Mouse (Mus musculus) midbrain, embryonic 16.5 days (tissue): ENCODE measurements around the gene Phf7. TPM values are rescaled to one million over a fixed set of nuclear protein-coding genes. Genes with fewer than 3 reads are reported as not detected.

Experiments used
- ATAC-seq: fragments of 200-750 bp; cut with Nextera tagmentation; 2 replicates; pipeline ENCODE4 v1.8.0; 2017; ENCODE audit warnings: moderate TSS enrichment
- H3K27ac ChIP-seq: fragments of 300-500 bp; sonication (generic); 2 replicates; pipeline ENCODE4 v1.5.1; 2014; ENCODE audit warnings: mild to moderate bottlenecking, low read length, mixed read lengths
- H3K27me3 ChIP-seq: fragments of 300-500 bp; sonication (generic); 2 replicates; pipeline ENCODE4 v1.6.1; 2014; ENCODE audit warnings: low read depth, low read length, mixed read lengths; ENCODE audit not compliant: control insufficient read depth, insufficient read depth
- H3K36me3 ChIP-seq: fragments of 300-500 bp; sonication (generic); 2 replicates; pipeline ENCODE4 v1.6.1; 2014; ENCODE audit warnings: mild to moderate bottlenecking, low read length, moderate library complexity, mixed read lengths; ENCODE audit not compliant: control insufficient read depth, insufficient read depth
- H3K4me1 ChIP-seq: fragments of 300-500 bp; sonication (generic); 2 replicates; pipeline ENCODE4 v1.6.1; 2014; ENCODE audit warnings: mild to moderate bottlenecking, low read length, mixed read lengths; ENCODE audit not compliant: control insufficient read depth, insufficient read depth
- H3K4me2 ChIP-seq: fragments of 300-500 bp; sonication (generic); 2 replicates; pipeline ENCODE4 v1.6.1; 2014; ENCODE audit warnings: mild to moderate bottlenecking, low read length, mixed read lengths
- H3K4me3 ChIP-seq: fragments of 300-500 bp; sonication (generic); 2 replicates; pipeline ENCODE4 v1.5.1; 2014; ENCODE audit warnings: low read depth, mild to moderate bottlenecking, low read length, moderate library complexity, mixed read lengths
- H3K9ac ChIP-seq: fragments of 300-500 bp; sonication (generic); 2 replicates; pipeline ENCODE4 v1.6.1; 2014; ENCODE audit warnings: low read depth, low read length, mixed read lengths
- H3K9me3 ChIP-seq: fragments of 300-500 bp; sonication (generic); replicated peaks from 2 replicates; pipeline ENCODE4 v1.6.1; 2014; ENCODE audit warnings: mild to moderate bottlenecking, low read length, mixed read lengths; ENCODE audit not compliant: control insufficient read depth, poor library complexity, severe bottlenecking
- WGBS: fragments of 180-500 bp; shearing (Covaris S2); extraction: QIAGEN DNeasy Blood & Tissue Kit; methylation state at CpG from one replicate; pipeline ENCODE4 v1.1.7; 2014; 5-methylcytosine and 5-hydroxymethylcytosine counted together
- polyA plus RNA-seq: library from polyadenylated mRNA; unstranded; fragments of >200 nt; fragmentation: Nextera tagmentation; extraction: Ambion mirVana; gene quantifications from 2 replicates; pipeline ENCODE4 v1.2.1, GENCODE M21; 2015

The Phf7 gene
- polyA plus RNA-seq, 1 experiment from 2014 or later, result 10.8 TPM

GRCm38 (mm10) chr14:31195968-31196367 is 55.1 kb downstream of the Phf7 start:
- Histone ChIP-seq H3K9ac (no peak overlapping the region), H3K27me3 (no peaks in the 10 kb centered on the region), H3K36me3 (peaks cover 20% of the 10 kb centered on the region), H3K9me3 (no peaks in the 10 kb centered on the region), H3K4me3 (no peak overlapping the region), H3K4me2 (no peak overlapping the region), H3K4me1 (peaks cover 7% of the 10 kb centered on the region; the same call in 1 of the 2 replicates), H3K27ac (no peak overlapping the region)
- no peak for ATAC-seq

- Histone ChIP-seq H3K27me3 (no peaks in the 10 kb centered on the region), H3K27ac (no peak overlapping the region), H3K9ac (no peak overlapping the region), H3K9me3 (no peaks in the 10 kb centered on the region), H3K4me3 (no peak overlapping the region), H3K4me1 (peaks cover 7% of the 10 kb centered on the region; the same call in 1 of the 2 replicates), H3K4me2 (no peak overlapping the region), H3K36me3 (peaks cover 24% of the 10 kb centered on the region)
- WGBS, result 97% methylated on average over 4 of the region's 4 CpGs
- no peak for ATAC-seq
Observed at GRCm38 (mm10) chr14:31195521-31195920, 55.6 kb downstream of the Phf7 start.

GRCm38 (mm10) chr14:31194891-31195513 is 56.1 kb downstream of the Phf7 start:
- peaks cover 29% of the 10 kb centered on the region for H3K36me3 ChIP-seq
- no peak for ATAC-seq
- H3K4me3 ChIP-seq, result no peak overlapping the region
- H3K27ac ChIP-seq, result 0 out of 2 replicates have a peak overlapping the region, but pooled peaks have one; percentile 11
- 84% methylated on average over 14 of the region's 14 CpGs for WGBS
- no peak overlapping the region for H3K4me2 ChIP-seq
- no peak overlapping the region for H3K9ac ChIP-seq
- no peaks in the 10 kb centered on the region for H3K27me3 ChIP-seq
- H3K4me1 ChIP-seq, result peaks cover 7% of the 10 kb centered on the region; the same call in 1 of the 2 replicates
- no peaks in the 10 kb centered on the region for H3K9me3 ChIP-seq

GRCm38 (mm10) chr14:31194441-31194840 is 56.7 kb downstream of the Phf7 start:
- Histone ChIP-seq H3K27ac (no peak overlapping the region), H3K9me3 (no peaks in the 10 kb centered on the region), H3K4me1 (peaks cover 7% of the 10 kb centered on the region; the same call in 1 of the 2 replicates), H3K9ac (no peak overlapping the region), H3K27me3 (no peaks in the 10 kb centered on the region), H3K36me3 (peaks cover 35% of the 10 kb centered on the region), H3K4me2 (no peak overlapping the region), H3K4me3 (no peak overlapping the region)
- no peak for ATAC-seq
- 86% methylated on average over 2 of the region's 2 CpGs for WGBS

GRCm38 (mm10) chr14:31193791-31194190 is 57.3 kb downstream of the Phf7 start:
- Histone ChIP-seq H3K27me3 (no peaks in the 10 kb centered on the region), H3K36me3 (peaks cover 39% of the 10 kb centered on the region), H3K27ac (no peak overlapping the region), H3K4me1 (peaks cover 7% of the 10 kb centered on the region; the same call in 1 of the 2 replicates), H3K4me2 (no peak overlapping the region), H3K9me3 (no peaks in the 10 kb centered on the region), H3K4me3 (no peak overlapping the region), H3K9ac (no peak overlapping the region)
- ATAC-seq, result no peak
- WGBS, result 86% methylated on average over 7 of the region's 7 CpGs

GRCm38 (mm10) chr14:31191936-31192335 is 59.2 kb downstream of the Phf7 start:
- Histone ChIP-seq H3K27me3 (no peaks in the 10 kb centered on the region), H3K36me3 (peaks cover 54% of the 10 kb centered on the region)
- no peak for ATAC-seq

GRCm38 (mm10) chr14:31189348-31189747 is 61.8 kb downstream of the Phf7 start:
- H3K4me2 ChIP-seq, result no peak overlapping the region
- no peaks in the 10 kb centered on the region for H3K27me3 ChIP-seq
- H3K9me3 ChIP-seq, result no peaks in the 10 kb centered on the region
- peaks cover 3% of the 10 kb centered on the region; the same call in 1 of the 2 replicates for H3K4me1 ChIP-seq
- peaks cover 70% of the 10 kb centered on the region for H3K36me3 ChIP-seq
- ATAC-seq, result no peak
- H3K9ac ChIP-seq, result no peak overlapping the region
- H3K4me3 ChIP-seq, result no peak overlapping the region
- 78% methylated on average over 3 of the region's 3 CpGs for WGBS
- H3K27ac ChIP-seq, result peak overlapping the region; percentile 56

More at GRCm38 (mm10) chr14:31191936-31192335, 59.2 kb downstream of the Phf7 start:
- Histone ChIP-seq H3K4me1 (peaks cover 3% of the 10 kb centered on the region; the same call in 1 of the 2 replicates), H3K4me3 (no peak overlapping the region), H3K9ac (no peak overlapping the region), H3K27ac (no peak overlapping the region), H3K4me2 (no peak overlapping the region), H3K9me3 (no peaks in the 10 kb centered on the region)
- 80% methylated on average over 2 of the region's 2 CpGs for WGBS

GRCm38 (mm10) chr14:31188771-31189181 is 62.3 kb downstream of the Phf7 start:
- WGBS, result 47% methylated on average over 6 of the region's 6 CpGs
- H3K4me1 ChIP-seq, result peaks cover 3% of the 10 kb centered on the region; the same call in 1 of the 2 replicates
- 0 out of 2 replicates have a peak overlapping the region, but pooled peaks have one; percentile 56 for H3K27ac ChIP-seq
- H3K9ac ChIP-seq, result no peak overlapping the region
- H3K27me3 ChIP-seq, result no peaks in the 10 kb centered on the region
- H3K36me3 ChIP-seq, result peaks cover 76% of the 10 kb centered on the region
- H3K9me3 ChIP-seq, result no peaks in the 10 kb centered on the region
- peak; percentile 74 for ATAC-seq
- no peak overlapping the region for H3K4me2 ChIP-seq
- no peak overlapping the region for H3K4me3 ChIP-seq
